Mouse (Mus musculus) right cerebral cortex, postnatal 14 days (tissue): ENCODE results near the gene Gm20388.
A peak's percentile ranks its signal among the peaks of the same experiment; 100 is the strongest.
"Not testable (repeated sequence)": the region's sequence is repeated elsewhere in the genome, so short reads cannot be mapped to it uniquely, and the experiment has no call there.

Experiments
- DNase-seq: peaks from one replicate; pipeline ENCODE4 v3.0.0; 2022

Gm20388 gene

DNA sequence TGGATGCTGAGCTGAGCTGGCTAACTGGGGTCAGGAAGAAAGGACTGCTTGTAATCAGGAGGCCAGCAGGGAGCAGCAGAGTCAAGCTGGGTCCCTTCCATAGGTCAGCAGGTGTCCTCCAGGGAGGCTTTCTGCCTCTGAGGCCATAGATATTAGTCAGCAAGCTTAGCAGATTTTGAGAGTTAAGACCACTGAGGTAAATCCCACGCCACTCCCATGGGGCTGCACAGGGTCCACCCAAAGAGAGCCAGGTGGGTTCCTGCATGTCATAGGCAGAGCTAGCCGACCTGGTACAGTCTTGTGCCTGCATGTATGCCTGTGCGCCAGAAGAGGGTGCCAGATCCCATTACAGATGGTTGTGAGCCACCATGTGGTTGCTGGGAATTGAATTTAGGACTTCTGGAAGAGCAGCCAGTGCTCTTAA, 416.5 kb downstream of the Gm20388 start:
- no peak for DNase-seq

DNA sequence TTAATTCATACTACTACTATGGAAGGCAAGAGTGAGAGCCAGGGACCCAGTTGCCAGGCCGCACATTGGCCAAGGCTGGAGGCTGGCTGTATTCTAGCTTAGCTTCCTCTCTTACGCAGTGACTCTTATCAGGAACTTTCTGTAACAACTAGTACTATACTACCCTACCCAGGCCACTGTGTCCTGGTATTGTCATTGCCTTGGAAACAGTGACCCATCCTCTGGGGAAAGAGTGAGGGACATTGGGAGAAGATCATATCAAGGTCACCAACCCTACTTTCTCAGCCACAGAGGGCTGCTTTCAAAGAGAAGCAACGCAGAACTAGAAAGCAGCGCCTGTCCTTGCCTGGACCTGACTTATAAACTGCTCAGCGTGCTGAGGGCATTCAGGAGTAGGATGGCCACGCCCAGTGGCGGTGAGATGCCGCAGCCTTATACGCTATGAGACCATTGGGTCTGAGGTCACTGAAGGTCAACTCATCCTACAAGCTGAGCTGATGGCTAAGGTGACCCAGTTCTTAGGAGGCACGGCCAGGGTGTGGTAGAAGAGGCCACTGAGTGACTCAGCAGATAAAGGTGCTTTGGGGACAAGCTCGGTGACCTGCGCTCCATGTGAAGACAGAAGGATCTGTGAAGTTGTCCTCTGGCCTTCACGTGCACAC, 417.9 kb downstream of the Gm20388 start:
- DNase-seq: no peak

DNA sequence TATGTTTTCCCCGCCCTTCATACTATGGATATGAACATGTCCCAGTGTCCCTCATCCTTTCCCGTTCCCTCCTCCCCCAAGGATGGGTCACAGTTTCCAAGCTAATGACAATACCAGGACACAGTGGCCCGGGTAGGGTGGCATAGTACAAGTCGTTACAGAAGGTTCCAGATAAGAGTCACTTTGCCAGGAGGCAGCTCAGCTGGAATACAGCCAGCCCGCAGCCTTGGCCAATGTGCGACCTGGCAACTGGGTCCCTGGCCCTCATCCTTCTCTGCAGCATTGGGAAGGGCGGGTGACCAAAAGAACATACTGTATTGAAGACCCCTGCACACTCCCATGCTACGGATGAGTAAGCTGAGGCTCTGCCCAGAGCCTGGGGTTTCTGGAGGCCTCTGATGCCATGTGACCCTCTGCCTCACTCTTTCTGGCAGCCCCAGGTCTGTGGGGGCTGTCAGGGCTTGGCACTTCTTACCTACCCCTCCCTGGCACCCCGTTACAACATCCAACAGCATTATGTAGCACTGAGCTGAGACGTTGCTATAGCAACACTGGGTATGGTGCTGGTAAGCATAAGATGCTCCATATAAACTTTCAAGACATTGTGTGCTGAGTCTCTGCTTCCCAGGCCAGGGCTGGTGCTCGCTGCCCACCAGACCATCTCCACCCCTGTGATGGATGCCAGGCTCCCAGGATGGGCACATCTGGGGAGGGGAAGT, 418.5 kb downstream of the Gm20388 start:
- no peak for DNase-seq

DNA sequence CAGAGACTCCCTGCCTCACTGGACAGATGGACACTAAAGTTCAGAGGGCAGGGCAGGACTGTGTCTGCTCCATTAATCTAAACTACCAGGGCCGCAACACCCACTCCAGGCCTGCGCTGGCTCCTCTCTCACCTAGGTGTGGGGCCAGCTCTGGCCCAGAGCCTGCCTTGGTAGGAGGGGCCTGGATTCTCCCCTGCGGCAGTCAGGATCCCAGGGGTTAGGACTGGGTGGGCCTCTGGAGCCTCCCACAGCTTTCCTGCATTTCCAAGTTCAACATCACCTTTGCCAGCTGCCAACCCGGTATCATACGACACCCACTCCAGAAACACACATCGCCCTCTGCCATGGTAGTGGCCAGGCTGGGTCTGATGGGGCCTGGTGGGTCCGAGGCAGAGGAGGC, 420.4 kb downstream of the Gm20388 start:
- DNase-seq: no peak

DNA sequence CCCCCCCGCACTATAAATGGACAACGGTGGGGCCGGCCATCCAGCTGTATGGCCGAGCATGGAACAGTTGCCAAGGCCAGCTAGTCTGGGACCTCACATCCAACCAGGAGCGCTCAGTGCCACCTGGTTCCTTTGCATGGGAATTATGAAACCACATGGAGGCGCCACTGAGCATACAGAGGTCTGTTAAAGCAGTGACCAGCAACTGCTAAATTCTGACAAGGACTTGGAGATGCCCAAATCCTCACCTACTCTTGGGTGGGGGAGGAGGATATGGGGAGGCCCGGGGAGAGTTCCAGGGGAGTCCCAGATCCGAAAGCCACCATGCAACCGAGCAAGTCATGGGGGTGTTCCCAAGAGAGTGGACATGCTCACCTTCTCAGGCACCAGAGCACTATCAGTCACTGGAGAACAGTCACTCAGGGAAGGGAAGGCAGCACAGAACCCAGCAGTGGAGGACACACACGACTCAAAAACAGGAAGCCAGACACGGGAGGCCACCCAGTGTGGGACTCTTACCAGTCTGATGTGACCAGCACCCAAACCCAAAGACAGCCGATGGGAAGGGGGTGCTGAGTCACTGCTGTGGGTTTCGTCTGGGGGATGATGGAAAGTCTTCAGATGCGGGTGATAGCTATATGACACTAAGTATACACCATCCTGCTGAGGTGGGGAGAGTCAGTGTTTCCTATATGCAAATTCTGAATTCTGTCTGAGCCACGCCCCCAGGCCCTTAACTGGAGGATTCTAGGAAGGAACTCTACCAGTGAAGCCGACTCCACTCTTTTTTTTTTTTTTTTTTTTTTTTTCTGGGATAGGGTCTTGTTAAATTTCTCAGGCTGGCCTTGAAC, 422.0 kb downstream of the Gm20388 start:
- DNase-seq: peak; percentile 43

DNA sequence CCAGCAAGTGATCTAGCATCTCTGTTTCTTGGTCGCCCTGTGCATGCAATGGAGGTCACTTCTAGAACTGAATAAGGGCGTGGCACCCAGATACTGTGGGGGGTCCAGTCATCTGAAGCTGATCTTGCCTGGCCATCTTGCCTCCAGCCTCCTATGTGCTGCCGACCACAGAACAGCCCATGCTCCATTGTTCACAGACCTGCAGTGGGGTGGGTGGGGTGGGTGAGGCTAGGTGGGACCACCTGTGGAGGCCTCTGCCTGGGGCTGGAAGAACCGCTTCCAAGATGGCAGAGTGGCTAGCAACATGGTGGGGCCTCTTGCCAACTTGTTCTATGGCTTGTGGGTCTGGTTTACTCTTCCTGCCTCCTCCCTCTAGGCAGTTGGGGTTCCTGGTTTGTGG, 423.0 kb downstream of the Gm20388 start:
- DNase-seq: no peak

DNA sequence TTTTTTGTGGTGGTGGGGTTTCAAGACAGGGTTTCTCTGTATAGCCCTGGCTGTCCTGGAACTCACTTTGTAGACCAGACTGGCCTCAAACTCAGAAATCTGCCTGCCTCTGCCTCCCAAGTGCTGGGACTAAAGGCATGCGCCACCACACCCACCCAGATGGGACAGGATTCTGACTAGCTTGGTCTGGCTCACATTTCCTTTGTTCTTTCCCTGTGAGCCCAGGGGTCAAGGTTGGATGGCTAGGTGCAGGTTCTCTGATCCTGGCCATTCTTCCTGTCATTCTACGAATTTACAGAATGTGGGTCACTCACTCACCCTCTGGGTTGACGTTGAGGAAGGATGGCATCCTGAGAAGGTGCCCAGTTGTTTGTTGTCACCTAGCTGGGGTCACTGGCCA, 423.6 kb downstream of the Gm20388 start:
- DNase-seq: not testable (repeated sequence)

DNA sequence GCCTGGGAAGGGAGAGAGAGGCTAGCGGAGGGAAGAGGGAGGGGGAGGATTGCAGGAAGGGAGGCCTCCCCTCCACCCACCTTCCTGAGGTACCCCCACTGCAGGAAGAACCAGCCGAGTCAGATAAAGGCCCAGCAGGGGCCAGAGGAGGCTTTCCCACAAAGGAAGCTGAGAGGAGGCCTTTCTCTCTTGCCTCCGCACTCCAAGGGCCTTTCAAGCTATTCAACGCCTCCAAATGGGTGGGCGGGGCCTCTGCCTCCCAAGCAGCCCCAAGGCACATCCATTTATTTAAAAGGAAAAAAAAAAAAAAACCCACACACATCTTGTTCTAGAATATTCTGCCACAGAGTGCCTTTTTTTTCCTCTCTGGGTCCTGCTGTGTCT, 424.2 kb downstream of the Gm20388 start:
- no peak for DNase-seq

DNA sequence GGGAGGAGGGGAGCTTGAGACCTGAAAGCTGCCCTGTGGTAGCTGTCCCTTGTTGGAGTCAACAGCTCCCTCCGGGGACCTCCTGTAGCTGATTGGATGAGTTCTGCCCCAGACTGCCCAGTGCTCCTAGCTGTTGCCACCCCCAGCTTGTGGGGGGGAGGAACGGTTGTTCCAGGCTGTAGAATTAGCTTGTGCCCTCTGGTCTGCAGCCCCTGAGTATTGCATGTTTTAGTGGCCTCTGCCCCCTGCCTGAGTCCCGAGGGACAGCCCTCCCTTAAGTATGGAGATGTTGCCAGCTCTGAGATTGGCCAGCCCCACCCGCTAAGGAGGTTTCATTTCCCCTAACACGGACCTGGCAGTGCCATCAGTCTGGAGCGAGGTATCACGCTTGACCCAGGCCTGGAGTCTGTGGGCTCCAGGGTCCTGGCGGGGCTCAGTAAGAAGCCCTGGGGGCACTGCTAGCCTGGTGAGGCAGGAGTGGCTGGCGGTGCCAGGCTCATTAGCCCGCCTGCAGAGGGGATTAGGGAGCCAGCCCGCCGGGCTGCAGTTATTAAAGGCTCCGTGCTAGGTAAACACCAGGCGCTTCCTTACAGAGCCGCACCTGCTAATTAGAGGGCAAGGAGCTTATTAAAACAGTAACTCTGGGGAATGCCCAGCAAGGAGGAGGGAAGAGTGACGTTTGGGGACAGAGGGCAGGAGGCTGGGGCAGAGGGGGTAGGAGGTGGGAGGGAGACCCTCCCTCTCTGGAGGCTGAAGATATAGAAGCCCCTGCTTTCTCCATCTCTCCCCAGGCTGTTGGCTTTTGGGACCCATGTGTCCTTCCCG, 424.8 kb downstream of the Gm20388 start:
- DNase-seq: no peak

DNA sequence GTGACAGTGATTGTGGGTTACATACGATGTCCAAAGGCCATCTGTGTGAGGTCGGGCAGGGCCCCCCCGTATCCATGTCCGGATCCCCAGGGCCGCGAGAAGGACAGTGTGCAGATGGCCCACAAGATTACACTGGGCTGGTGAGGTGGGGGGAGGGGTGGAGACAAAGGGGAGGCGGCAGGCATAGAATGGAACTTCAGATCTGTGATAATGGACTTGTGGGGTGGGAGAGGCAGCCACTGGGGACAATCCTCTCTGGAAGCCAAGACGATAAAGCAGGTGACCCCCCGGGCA, 425.4 kb downstream of the Gm20388 start:
- DNase-seq: no peak

DNA sequence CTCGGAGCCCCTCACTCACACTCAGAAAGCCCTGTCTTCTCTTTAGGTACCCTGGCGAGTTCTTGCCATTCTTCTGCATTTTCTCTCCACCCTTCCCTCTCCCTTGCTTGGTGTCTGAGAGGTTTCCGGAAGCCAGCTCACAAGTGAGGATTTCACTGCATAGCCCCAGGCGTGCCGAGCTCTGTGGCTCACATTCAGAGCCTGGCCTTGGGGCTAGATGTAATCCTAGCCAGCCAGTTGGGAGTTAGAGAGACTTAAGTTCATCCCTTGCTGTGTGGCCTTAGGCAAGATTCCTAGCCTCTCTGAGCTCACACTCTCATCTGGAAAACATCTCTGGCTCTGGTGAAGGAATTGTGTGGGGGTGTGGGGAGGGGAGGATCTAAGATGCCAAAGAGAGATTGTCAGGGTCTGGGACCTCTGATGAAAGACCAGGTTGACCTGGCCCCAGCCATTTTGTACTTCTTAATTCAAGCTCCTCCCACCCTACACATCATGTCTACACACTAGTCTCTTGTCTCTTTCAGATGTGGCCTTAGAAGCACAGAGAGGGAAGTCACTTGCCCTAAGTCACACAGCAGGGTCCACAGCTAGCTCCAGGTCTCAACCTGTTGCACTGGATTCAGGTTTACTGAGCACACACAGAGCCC, 426.4 kb downstream of the Gm20388 start:
- DNase-seq: no peak

DNA sequence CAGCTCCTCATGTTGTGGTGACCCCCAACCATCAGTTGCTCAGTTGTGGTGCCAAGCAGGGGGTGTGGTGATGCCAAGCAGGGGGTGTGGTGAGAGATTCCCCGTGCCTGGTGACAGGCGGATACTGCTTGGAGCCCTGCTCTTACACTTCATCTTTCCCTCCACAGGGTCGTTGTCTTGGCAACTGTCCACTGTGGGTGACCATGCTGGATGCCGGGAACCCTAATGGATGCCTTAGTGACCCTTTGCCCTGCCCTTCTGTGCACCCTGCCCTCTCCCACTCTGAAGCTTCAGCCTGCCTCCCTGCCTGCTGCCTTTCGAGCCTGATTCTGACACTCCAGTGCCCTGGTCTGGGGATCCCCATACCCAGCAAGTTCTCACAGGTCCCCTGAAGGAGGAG, 427.0 kb downstream of the Gm20388 start:
- no peak for DNase-seq

DNA sequence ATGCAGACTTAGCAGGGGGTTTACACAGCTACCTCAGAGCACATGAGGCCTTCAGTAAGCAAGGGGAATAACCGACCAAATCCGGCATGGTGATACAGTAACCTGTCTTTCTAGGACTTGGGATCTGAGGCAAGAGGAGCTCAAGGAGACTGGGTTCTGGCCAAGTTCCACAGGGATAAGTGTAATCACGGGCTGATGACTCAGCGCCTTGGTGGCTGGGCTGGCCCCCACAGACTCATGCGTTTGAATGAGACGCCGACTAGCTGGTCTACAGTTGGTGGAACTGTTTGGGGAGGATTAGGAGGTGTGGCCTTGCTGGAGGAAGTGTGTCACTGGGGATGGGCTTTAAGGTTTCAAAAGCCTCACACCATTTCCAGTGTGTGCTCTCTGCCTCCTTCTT, 428.0 kb downstream of the Gm20388 start:
- no peak for DNase-seq

DNA sequence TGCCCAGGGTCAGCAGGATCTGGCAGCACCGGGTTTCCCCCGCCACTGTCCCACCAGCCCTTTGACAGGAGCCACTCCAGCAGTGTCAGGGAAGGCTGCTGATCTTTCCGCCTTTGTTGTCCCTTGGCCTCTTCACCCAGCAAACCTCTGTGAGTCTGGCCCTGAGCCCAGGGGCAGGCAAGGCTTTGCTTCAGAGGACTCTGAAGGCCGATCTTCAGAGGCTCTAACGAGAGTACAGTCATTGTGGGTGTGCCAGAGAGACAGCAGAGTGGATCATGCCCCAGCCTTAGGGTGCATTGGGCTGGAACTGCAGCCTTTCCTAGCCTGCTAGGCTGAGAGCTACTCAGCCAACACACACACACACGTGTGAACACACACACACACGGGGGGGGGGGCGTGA, 429.1 kb downstream of the Gm20388 start:
- DNase-seq: no peak

DNA sequence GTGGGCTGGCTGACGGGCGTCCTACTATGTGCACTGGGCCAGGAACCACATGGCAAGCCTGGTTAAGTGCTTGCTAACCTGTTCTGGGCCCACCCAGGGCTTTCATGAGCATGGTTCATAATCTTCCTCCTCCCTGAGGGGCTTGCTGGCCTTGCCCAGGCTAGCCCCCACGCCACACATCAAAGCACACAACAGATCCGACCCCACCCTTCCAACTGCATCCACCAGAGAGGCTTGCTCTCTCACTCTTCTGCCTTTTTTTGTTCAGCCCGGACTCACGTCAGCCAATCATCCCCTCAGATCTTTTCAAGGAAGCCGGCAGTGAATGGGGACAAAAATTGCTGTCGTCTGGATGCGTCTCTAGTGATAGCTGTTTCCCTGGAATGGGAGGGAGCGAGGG, 430.5 kb downstream of the Gm20388 start:
- no peak for DNase-seq

DNA sequence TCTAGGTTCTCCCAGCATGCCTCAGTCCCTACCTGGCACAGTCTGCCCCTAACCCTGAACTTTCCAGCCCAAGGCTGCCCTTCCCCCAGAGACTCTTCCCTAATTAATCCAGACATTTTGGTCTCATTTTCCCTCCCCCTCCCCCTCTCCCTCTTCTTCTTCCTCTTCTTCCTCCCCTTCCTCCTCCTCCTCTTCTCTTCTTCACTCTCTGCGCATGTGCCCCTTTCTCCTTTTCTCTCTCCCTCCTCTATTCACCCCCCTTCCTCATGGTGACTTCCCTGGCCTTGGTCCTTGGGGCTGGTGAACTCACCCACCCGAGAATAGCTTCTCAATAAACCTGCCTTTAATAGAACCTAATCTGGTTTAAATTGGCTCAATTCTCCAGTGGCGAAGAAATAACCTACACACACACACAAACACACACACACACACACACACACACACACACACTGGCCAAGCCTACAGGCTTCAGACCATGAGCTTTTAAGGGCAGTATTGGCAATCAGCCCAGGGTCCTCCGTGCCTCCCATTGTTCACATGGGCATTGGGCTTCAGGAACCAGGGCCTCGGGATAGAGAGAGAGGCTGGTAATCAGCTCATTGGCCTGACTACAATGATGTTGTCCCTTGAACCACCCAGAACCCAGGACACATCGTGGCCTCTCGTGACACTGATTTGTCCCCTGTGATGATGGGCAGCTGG, 432.4 kb downstream of the Gm20388 start:
- DNase-seq: no peak

DNA sequence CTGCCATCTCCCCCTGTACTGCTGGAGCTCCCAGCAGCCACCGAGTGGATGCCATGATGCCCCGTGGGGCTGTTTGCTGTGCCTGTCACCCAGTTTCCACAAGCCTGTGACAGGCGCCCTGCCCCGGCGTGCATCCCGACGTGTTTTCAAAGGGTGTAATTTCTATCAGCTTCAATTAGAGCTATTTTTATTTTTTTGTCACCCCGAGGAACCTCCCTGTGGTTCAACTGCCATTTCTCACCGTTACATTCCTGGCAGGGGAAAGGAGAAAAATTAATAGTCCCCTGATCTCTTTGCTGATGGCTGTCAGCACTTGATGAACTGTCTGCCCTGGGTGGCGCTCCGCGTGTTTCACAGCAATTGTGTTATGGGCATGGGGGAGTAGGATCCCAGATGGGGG, 432.9 kb downstream of the Gm20388 start:
- no peak for DNase-seq

DNA sequence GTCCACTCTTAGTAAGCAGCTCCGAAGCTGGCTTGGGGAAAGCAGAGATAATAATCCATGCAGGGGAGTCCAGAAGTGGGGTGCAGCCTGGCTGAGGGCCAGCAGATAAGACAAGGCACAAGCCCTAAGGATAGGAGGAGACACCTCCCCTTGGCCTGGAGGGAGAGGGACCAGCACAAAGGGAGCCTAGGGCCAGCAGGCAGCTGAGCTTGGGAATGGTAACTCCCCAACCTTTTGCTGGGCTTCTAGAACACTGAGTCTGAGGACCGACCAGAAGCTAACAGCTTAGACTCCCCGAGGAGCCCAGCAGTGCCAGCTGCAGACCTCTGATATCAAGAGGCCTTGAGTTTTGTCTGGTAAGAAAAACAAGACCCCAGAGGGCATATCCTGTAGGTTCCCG, 433.5 kb downstream of the Gm20388 start:
- DNase-seq: no peak

DNA sequence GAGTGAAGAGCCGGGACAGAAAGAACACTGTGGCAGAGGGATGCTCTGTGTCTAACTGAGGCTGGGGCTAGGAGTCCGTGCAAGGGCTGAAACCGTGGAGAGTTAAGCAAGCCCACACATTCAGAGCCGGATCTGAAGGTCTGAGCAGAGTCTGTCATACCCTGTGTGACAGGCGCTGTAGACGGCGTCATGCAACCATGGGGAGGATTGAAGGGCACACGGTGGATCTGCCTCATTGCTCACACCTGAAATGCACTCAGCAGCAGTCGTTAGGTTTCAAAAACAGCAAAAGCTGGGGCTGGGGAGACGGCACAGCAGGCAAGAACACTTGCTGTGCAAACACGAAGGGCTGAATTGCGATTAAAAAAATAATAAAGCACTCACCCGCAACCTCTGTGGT, 433.9 kb downstream of the Gm20388 start:
- no peak for DNase-seq

DNA sequence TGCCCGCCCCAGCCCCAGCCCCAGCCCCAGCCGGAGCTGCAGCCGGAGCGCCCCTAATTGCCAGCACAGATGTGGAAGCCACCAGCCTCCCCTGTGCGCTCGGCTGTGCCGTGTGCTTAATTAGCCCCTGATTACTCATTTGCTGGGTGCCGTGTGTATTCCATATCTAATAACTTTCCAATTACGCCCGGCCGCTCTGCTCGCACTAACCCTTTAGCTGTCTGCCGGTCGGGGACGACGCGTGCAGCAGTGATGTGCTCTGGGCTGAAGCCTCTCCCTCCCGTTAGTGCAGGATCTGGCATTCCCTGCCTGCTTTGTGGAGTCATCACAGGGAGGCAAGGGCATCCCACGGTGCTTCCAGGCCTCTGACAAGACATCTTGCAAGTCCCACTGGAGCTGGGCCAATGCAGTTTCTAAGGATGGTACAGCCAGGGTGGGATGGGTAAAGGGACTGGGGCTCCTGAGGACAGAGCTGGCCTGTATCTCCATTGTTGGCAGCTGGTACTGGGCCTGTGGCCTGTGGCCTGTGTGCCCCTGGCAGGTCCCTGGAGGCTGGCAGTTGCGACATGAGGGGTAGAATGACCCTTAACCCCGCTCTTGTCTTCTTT, 437.2 kb downstream of the Gm20388 start:
- DNase-seq: peak; percentile 42

DNA sequence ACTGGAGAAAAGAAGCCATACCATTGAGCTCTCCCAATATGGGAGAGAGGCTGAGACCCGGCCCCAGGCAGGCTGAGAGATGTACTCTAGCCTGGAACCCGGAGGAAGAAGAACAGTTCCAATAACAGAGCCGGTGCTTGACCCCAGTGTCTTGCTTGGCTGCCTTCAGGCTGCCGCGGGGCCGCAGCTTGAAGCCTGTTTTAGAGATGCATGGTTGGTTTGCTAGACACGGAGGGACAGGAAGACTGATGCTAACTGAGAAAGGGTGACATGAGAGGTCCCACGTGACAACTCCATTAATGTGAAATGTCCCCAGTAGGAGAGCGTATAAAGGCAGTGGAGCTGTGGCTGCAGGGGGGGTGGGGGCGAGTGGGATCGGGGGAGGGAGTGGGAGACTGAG, 438.3 kb downstream of the Gm20388 start:
- no peak for DNase-seq
